Mouse (Mus musculus): Measurements from ENCODE around the gene Kcnd3. TPM values are rescaled to one million over a fixed set of nuclear protein-coding genes. Genes with fewer than 3 reads are reported as not detected.

Kcnd3 gene
- polyA plus RNA-seq, 1 experiment from 2014 or later: 0.13 TPM

DNA sequence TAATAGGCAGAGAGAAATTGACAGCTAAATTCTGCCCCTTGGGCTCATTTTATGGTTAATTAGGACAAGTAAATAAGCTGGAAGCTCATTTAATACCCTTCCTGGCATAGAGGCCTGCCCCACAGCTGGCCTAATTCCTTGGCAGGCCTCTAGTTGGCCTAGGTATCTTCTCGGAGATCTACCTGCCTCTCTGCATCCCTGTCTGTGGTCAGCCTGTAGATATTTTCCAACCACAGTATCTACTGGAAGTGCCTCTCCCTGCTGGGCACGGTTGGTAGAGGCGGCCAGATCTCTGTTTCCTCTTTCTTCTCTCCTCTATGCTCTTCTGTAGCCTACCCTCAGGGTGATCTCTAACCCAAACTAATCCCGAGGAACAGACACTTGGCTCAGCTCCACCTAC is 267.8 kb downstream of the Kcnd3 start:
- no peak for DNase-seq (ENCODE audit: low spot score)
- 85% methylated on average over 4 of the region's 4 CpGs for WGBS
- Histone ChIP-seq H3K27me3 (ENCODE audit: low read depth, poor library complexity, severe bottlenecking) (no peaks in the 10 kb centered on the region), H3K36me3 (no peaks in the 10 kb centered on the region), H3K27ac (no peak overlapping the region), H3K9me3 (replicated peaks) (no peaks in the 10 kb centered on the region), H3K4me3 (no peak overlapping the region), H3K4me1 (peaks cover 25% of the 10 kb centered on the region)

DNA sequence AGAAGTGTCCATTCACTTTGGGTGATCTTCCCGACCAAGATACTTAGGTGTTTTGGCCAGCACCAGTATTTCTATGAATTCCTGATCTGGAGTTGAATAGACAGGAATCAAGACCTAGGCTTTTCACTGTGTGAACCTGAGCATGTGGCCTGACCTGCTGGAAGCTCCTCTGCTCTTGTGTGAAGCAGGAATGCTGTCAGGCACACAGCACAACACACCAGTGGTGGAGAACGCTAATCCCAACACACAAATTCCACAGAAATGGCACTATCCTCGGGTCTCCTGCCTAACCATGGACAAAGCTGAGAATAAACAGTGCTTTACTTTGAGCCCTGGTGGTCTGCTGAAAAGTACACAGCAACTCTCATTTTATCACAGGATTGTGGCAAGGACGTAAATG is 268.4 kb downstream of the Kcnd3 start:
- DNase-seq (ENCODE audit: low spot score): no peak
- H3K27me3 ChIP-seq (ENCODE audit: low read depth, poor library complexity, severe bottlenecking): no peaks in the 10 kb centered on the region
- H3K27ac ChIP-seq: no peak overlapping the region
- H3K4me3 ChIP-seq: no peak overlapping the region
- no peaks in the 10 kb centered on the region for H3K9me3 ChIP-seq (replicated peaks)
- peaks cover 25% of the 10 kb centered on the region for H3K4me1 ChIP-seq
- WGBS: 80% methylated on average over 4 of the region's 4 CpGs
- no peaks in the 10 kb centered on the region for H3K36me3 ChIP-seq

DNA sequence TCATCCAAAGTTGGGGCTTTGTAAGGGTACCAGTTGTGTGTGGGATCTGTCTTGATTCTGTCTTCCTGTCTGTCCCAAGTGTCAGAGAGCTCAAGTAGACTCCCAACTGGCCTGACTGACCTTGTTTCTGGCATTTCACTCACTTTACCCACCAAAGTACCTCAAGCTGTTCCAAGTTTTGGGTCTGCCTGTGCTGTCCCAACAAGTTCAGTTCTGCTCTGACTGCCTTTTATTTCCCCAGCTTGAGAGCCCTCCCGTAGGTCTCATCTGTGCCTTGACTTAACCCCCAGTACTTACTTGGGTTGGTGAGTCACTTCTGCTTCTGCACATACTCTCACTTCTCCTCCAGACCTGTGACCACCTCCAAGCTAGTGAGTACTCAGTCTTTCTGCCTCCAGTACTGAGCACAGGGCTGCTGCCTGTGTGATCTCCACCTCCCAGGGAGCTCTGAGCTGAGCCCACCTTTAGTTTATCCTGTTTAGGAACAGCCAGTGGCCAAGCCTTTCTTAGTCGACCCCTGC is 269.6 kb downstream of the Kcnd3 start:
- no peaks in the 10 kb centered on the region for H3K9me3 ChIP-seq (replicated peaks)
- DNase-seq (ENCODE audit: low spot score): no peak
- H3K27ac ChIP-seq: no peak overlapping the region
- peaks cover 17% of the 10 kb centered on the region for H3K4me1 ChIP-seq
- 88% methylated on average over 2 of the region's 2 CpGs for WGBS
- H3K36me3 ChIP-seq: no peaks in the 10 kb centered on the region
- H3K27me3 ChIP-seq (ENCODE audit: low read depth, poor library complexity, severe bottlenecking): no peaks in the 10 kb centered on the region
- H3K4me3 ChIP-seq: no peak overlapping the region

DNA sequence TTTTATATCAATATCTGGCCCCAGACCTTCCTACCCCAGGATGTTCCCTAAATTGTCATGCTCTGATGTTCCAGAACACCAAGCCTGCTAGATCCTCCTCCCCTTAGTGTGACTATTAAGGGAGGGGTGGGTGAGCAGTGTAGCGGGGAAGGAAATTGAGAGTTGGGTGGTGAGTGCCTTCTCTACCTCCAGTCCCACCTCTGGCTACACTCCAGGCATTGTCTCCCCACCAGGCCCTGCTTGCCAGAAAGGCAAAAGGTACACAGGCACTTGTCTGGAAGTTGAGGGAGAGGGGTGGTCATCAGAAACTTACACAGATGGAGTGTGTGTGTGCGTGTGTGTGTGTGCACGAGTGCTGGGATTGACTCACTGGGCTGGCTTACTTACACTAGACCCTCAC is 270.4 kb downstream of the Kcnd3 start:
- peaks cover 14% of the 10 kb centered on the region for H3K4me1 ChIP-seq
- H3K36me3 ChIP-seq: no peaks in the 10 kb centered on the region
- H3K27me3 ChIP-seq (ENCODE audit: low read depth, poor library complexity, severe bottlenecking): no peaks in the 10 kb centered on the region
- no peaks in the 10 kb centered on the region for H3K9me3 ChIP-seq (replicated peaks)
- WGBS: 94% methylated on average over 3 of the region's 3 CpGs
- H3K27ac ChIP-seq: no peak overlapping the region
- H3K4me3 ChIP-seq: no peak overlapping the region
- no peak for DNase-seq (ENCODE audit: low spot score)

Other genes with a start within 250 kb of the Kcnd3 start
- gene Ddx20, start 235.2 kb downstream of the Kcnd3 start, polyA plus RNA-seq (2016; fragmentation: Nextera tagmentation; extraction: Ambion mirVana): 51.6 and 53.4 TPM in 2 replicates